Mouse (Mus musculus) stomach, postnatal 0 days (tissue): Measurements from ENCODE around the gene Magix.

ENCODE experiments used
- CTCF ChIP-seq: IDR thresholded peaks from 2 replicates; pipeline ENCODE4 v1.5.1; 2016; ENCODE audit warnings: antibody characterized with exemption, low read depth, mild to moderate bottlenecking, moderate library complexity
- EP300 ChIP-seq: optimal IDR thresholded peaks from 2 replicates; pipeline ENCODE3; 2016; ENCODE audit warnings: antibody characterized with exemption

- no peak for TF ChIP-seq CTCF
- no peak for TF ChIP-seq EP300
Observed at GRCm38 (mm10) chrX:7728922-7729265, 47.8 kb upstream of the Magix start.
